Mouse (Mus musculus) gastrocnemius, adult 2 months (tissue): ENCODE data around the gene Gnai2. TPM values are rescaled to one million over a fixed set of nuclear protein-coding genes. Genes with fewer than 3 reads are reported as not detected.
A peak's percentile ranks its signal among the peaks of the same experiment; 100 is the strongest.

Experiments
- DNase-seq: peaks from one replicate; pipeline ENCODE4 v3.0.0; 2022
- H3K27ac ChIP-seq: fragments of 200-600 bp; 2 replicates; pipeline ENCODE4 v1.8.1; 2022; ENCODE audit warnings: mild to moderate bottlenecking
- H3K4me3 ChIP-seq: fragments of 200-600 bp; 2 replicates; pipeline ENCODE4 v1.8.1; 2022; ENCODE audit warnings: mild to moderate bottlenecking, moderate library complexity
- CTCF ChIP-seq: fragments of 200-600 bp; IDR thresholded peaks from 2 replicates; pipeline ENCODE4 v1.8.1; 2022; ENCODE audit warnings: antibody characterized with exemption, mild to moderate bottlenecking, moderate library complexity
- intact Hi-C: fragments of 180-260 bp; cut with DNase I; formaldehyde crosslinking; loops from one replicate; pipeline ENCODE4 v1.15.1; 2025
- total RNA-seq, 2 experiments: library from RNA; stranded (reverse); gene quantifications; 2 replicates each; pipeline ENCODE4 v1.2.3; 2021

Gene Gnai2
- total RNA-seq, 2 experiments from 2014 or later, result 59.9 to 77.7 TPM

DNA sequence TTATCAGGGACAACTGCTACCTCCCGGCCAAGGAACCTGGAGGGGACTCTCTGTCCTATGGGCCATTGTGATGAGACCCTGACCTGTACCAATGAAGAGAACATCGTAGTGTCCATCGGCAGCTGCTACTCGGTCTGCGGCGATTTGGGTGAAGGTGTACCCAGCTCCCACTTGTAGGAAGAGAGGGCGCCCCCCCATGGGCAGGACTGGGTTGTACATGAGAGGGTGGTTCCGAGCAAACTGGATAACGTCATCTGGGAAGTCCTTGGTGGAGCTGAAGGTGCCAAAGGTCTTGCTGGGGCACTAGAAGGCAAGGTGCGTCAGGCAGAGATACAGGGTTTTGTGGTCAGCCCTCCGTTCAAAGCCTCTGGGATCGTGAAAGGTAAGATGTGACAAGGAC is 34.4 kb downstream of the Gnai2 start:
- intact Hi-C loops, result no loop called here
- Histone ChIP-seq H3K27ac (no peak overlapping the region), H3K4me3 (no peak overlapping the region)
- no peak for DNase-seq
- peak; percentile 47; the same call in 1 of the 2 replicates for TF ChIP-seq CTCF

DNA sequence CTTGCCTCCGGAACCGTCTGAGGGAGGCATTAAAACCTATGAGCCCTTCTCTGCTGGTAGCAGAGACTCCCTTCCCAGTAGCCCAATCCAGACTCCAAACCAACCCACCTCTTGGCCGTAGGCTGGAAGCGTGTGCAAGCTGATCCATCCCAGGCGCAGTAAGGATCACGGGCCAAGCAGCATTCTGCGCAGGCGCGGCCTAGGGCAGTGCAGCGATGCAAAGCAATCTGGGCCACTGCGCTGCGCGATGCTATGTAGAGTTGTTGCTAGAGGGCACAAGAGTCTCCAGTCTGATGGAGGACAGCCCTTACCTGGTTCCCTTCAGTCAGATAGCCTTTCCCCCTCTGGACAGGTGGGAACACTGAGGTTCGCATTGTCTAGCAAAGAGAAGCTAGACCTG is 35.3 kb downstream of the Gnai2 start:
- intact Hi-C loops, result no loop called here
- peak; percentile 73 for DNase-seq
- no peak for TF ChIP-seq CTCF
- H3K27ac ChIP-seq, result peak overlapping the region; percentile 96
- H3K4me3 ChIP-seq, result peak overlapping the region; percentile 40

DNA sequence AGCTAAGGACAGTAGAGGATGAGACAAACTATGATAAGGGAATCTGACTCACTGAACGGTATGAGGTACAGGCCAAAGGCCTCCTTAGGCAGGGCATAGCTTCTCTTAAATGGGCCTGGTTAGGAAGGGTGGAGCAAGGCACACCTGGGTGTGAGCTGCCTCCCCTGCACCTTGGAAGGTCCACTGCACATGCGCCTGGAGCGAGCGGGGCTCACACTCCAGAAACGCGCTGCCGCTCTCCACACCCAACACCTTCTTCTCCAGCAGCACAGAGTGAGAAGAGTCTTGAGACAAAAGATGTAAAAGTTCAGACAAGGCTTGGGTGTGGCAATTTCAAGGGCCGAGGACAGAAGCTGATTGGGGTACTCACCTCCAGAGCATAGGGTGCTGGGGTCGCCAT is 35.7 kb downstream of the Gnai2 start:
- intact Hi-C loops, result no loop called here
- DNase-seq, result no peak
- TF ChIP-seq CTCF, result no peak
- peak overlapping the region; percentile 40 for H3K4me3 ChIP-seq
- peak overlapping the region; percentile 96 for H3K27ac ChIP-seq

DNA sequence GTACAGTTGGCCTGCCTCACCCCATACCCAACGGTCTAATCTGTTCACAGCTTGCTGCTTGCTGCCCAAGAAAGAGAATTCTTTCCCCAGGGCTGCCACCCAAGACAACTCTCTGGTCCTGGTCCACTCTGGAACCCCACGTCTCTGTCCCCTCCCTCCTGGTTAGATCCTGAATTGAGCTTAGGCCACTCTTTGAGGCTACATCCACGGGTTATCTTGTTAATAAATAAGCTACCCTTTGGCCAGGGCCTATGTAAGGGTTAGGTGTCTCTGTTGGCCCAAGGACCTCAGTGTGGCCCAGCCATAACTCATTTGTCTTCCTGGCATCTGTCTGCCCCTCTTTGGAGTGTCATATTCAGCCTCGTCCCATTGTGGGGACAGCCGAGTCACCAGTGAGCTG is 36.8 kb downstream of the Gnai2 start:
- intact Hi-C loops, result no loop called here
- no peak for TF ChIP-seq CTCF

DNA sequence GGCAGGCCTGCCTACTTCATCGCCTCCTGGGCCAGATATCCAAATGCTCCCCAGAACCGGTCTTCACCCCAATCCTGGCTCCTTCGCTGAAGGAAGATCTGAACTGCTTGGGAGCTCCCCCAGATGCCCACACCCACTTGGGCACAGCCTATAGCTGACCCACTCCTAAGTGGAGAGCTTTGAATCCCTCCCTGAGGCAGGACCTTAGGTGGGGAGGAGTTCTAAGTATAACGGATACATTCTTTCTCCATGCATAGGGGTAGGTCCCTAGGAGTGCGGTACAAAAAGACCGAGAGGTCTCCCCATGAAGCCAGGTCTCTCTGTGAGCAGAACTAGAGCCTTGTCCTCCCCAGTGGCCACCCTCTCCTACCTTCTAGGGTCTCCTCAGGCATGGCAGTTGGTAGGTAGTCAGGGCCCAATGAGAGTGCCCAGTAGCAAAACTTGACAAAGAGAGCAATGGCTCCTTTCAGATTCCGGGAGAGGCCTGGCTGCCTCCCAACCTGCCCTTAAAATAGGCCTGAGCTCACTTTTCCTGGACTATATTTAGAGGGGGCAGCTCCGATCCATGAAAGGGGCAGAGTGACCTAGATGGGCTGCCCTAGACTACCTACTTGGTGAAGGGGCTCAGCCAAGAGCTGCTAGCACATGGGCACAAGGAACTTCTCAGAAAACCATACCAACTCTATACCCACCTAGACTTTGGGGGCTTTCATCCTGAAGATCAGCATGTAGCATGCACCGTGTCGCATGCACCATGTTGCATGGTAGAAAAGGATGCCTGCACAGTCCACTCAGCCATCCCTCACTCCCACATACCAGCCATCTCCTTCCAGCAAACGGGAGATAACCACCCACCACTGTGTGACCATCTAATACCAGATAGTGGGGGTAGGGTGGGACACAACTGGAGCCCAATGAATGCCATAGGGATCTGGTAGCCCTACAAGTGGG is 38.3 kb downstream of the Gnai2 start:
- no peak for TF ChIP-seq CTCF
- intact Hi-C loops, result no loop called here
- peak overlapping the region; percentile 96 for H3K27ac ChIP-seq
- H3K4me3 ChIP-seq, result peak overlapping the region; percentile 80
- peak; percentile 91 for DNase-seq

More for the DNA sequence above, 36.8 kb downstream of the Gnai2 start:
- H3K27ac ChIP-seq, result peak overlapping the region; percentile 96
- no peak for DNase-seq
- H3K4me3 ChIP-seq, result 0 out of 2 replicates have a peak overlapping the region, but pooled peaks have one; percentile 24

DNA sequence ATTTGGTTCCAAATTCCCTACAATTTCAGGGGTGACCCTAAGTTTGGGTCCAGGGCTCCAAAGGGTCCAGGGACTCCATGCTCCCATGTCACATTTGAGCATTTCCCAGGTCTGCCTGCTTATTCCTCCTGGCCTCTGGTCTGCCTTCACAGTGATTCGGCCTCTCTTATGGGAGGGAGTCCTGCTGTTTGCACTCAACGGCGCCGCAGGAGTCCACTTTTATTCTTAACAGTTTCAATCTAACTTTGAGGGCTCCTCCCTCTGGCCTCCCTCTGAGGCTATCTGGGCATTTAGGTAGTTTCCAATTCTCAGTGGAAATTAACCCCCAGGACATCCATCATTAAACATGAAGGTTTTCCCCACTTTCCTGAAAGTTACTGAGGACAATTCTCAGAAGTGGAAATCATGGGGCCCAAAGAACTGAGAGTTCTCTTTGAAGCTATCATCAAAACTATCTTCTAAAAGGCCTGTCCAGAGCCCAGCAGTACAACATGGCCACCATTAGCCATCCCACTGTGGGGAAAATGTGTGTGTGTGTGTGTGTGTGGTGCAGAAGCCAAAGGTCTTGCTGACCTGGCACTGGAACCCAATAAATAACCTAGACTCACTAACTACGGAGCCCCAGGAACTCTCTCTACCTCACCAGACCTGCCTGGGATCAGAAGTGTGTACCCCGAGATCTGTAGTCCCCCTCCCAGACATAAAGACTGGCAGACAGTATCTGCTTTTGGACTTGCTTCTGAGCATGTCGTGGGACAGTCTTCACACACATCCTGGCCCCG is 40.7 kb downstream of the Gnai2 start:
- Histone ChIP-seq H3K4me3 (peak overlapping the region; percentile 80), H3K27ac (peak overlapping the region; percentile 96)
- intact Hi-C loops, result no loop called here
- no peak for TF ChIP-seq CTCF
- DNase-seq, result no peak

DNA sequence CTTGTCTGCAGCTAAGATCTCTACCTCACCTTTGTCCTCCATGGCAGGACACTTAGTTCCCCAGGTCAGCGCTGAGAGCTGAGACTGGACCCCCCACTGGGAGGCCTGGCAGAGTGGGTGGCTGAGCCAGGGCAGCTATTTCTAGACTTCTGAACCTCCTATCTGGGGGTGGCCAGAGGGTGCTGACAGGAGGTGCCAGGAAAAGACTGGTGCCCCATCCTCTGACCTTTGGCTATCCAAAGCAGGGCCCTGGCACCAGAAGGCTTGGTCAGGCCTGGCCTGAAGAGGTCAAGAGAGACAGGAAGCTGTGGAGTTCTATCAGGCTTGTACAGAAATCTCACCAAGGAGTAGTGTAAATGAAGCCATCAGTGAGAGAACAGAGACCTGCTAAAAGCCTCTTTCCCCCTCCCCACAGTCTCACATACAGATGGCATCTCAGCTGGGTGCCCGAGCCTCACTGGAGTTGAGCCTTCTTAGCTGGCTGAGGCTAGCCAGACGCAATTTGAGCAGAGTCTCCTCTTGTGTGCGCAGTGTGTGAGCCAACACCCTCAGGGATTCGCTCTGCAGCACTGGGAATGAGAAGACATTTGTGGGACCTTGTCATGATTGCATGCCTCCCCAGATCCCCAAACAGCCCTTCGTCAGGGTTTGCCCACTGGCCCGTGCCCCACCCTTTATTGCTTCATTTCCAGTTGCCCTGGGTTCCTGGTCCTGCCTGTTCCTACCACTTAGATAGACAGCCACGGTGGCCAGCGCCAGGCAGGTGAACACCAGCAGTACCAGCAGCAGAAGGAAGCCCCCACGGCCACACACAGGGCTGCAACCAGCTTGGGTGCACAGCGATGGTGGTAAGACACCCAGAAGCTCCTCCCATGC is 41.8 kb downstream of the Gnai2 start:
- Histone ChIP-seq H3K27ac (peak overlapping the region; percentile 96), H3K4me3 (peak overlapping the region; percentile 80)
- DNase-seq, result peak; percentile 90
- TF ChIP-seq CTCF, result no peak
- intact Hi-C loops, result no loop called here

DNA sequence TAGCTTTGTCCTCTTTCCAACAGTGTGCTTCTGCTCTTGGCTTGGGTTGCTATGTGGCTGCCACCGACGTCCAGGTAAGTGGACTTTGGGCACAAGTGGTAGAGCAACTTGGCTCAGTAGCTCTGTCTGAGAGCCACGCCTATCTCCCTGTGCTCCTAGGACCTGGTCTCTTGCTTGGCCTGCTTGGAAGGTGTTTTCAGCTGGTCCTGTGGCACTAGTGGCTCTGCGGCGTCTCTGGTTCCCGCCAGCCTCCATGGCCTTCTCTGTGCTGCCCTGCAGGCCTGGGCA is 44.5 kb downstream of the Gnai2 start:
- Histone ChIP-seq H3K4me3 (peak overlapping the region; percentile 55), H3K27ac (peak overlapping the region; percentile 96)
- intact Hi-C loops, result no loop called here
- no peak for DNase-seq
- no peak for TF ChIP-seq CTCF

DNA sequence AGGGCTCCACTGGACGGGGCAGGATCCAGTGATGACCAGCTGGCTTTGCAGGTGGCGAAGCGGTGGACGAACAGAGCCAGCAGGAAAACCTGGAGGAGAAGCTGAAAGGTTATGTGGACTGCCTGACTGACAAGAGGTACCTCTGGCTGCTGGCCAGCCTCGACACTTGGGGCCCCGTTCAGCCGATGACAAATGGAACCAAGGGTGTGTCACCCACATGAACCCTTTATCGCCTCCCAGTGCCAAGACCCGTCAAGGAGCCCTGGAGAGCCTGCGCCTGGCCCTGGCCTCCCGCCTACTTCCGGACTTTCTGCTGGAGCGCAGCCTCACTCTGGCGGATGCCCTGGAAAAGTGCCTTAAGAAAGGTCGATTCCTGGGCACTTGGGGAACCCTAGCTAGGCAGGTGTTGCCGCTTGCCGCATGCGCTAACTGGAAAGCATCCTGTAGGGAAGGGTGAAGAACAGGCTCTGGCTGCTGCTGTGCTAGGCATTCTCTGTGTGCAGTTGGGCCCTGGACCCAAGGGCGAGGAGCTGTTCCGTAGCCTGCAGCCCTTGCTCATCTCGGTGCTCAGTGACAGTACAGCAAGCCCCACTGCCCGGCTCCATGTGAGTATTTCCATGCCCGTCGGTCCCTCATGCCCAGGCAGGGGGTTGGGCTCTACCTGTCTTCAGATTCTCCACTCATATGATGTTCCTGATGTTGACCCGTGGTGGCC is 45.0 kb downstream of the Gnai2 start:
- peak; percentile 87 for DNase-seq
- intact Hi-C loops, result no loop called here
- Histone ChIP-seq H3K4me3 (peak overlapping the region; percentile 55), H3K27ac (peak overlapping the region; percentile 96)
- TF ChIP-seq CTCF, result no peak

DNA sequence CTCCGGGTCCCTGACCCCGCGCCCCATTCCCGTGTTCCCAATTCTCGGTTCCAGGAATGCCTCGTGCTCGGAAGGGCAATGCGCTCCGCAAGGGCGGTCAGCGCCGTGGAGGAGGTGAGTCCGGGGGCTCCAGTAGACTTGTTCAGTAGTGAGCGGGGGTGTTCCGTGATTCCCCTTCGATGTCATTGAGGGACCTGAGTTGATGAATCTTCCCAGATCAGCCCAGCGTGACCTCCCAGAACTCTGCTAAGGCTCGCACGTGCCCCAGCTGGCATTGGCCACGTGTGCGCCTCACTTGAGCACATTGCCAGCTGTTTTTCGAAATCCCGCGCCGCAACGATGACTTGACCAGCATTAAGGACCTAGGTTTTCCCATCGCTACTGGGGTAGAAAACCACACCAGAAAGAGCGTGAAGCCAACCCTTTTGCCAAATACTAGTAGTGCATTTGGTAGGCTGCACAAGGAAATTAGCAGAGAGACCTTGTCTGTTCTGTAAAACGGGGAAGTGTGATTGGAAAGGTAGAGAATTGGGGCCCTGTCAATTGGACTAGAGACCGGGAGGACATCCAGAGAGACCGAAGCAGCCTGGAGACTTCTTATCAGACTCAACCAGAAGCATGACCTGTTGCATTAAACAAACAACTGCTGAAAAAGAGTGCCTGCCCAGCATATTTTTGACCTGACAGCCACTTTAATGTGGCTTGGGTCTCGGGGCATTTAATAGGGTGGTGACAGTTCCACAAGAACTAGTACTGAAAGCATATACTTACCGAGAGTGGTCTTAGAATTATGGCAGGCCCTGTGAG is 47.1 kb downstream of the Gnai2 start:
- Histone ChIP-seq H3K27ac (peak overlapping the region; percentile 96), H3K4me3 (peak overlapping the region; percentile 98)
- DNase-seq, result peak; percentile 76
- no peak for TF ChIP-seq CTCF
- intact Hi-C loops, result no loop called here
